Mouse (Mus musculus) lung, postnatal 10 days (tissue): ENCODE measurements around the gene Aloxe3.

Experiments used
- DNase-seq: peaks from one replicate; pipeline ENCODE4 v3.0.0; 2021

The Aloxe3 gene

DNA sequence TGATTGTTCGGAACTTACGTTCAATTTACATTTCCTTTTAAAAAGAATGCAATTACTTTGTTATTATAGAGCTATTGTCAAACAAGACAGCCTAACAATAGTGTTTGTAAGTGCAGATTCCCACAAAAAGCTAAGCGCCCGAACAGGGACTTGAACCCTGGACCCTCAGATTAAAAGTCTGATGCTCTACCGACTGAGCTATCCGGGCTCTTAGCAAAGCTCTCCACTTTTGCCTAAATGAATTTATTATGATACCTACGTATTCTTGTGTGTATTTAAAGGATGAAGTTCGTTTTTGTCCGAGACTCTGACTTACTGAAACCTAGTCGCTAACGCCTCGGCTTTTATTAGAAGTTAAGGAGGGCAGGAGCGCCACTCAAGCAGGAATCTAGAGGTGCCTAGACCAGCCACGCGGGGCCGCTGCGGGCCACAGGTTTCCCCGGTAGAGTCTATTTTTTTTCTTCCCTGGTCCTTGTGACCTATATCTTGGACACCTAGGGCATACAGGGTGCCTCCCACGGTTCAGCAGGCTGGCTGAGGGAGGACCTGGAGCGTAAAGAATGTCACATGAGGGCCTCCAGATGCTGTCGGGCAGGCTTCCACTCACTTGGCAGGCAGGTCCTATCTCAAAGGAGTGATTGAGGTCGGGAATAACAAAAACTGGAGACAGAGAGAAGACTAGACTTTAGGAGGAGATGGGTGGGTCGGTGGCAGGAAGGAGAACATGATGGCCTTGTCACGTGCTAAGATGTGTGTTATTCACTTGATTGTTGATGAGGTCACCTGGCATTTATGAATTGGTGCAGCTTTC is 450 bp upstream of the Aloxe3 start:
- DNase-seq, result peak; percentile 87

DNA sequence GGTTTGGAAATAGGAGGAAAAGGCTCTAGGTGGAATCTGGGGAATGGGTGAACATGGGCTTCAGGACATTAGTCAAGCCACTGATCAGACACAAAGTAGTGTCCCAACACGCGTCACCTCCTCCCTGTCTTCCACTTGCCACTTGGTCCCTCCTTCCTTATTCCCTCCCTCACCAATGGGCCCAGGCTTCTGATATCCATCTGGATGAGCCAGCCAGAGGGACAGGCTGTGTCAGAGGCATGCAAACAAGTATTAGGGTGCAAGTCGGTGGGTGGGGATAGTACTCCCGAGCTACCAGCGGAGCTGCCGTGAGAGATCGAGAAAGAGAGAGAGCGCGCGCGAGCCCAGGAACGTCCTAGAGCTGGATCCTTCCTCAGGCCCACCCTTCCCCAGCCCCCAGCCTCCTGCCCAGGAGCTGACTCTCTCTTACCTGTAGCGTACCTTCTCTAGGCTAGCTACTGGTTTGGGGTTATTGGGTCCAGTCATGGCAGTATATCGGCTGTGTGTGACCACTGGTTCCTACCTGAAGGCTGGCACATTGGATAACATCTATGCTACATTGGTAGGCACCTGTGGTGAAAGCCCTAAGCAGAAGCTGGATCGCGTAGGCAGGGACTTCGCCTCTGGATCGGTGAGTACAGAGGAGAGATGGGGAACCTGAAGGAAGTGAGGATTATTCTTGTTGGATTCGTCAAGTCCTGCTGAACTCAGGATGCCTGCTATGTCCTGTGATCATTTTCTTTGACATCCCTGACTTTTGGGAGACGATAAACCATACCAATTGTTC is 416 bp downstream of the Aloxe3 start:
- peak; percentile 25 for DNase-seq

GRCm38 (mm10) chr11:69126706-69127095 is 1.0 kb downstream of the Aloxe3 start:
- no peak for DNase-seq

- DNase-seq, result no peak
Observed at GRCm38 (mm10) chr11:69128426-69129122, 2.9 kb downstream of the Aloxe3 start.

- DNase-seq, result no peak
Observed at GRCm38 (mm10) chr11:69133566-69133922, 7.8 kb downstream of the Aloxe3 start.

DNA sequence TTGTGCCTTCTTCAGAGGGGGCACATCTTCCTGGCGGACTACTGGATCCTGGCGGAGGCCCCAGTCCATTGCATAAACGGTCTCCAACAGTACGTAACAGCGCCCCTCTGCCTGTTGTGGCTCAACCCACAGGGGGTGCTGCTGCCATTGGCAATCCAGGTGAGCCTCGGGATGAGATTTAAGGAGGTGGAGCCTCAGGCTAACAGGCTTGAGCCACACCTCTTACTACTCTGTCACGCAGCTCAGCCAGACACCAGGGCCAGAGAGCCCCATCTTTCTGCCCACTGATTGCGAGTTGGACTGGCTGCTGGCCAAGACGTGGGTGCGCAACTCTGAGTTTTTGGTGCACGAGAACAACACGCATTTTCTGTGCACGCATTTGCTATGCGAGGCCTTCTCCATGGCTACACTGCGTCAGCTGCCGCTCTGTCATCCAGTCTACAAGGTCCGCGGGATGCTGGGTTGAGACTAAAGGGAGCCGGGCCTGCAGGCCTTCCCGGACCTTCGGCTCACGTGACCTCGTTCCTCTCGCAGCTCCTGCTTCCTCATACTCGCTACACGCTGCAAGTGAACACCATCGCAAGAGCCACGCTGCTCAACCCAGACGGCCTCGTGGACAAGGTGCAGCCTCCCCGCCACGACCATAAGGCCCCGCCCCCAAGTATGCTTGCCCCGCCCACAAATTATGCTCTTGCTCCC is 8.4 kb downstream of the Aloxe3 start:
- peak; percentile 79 for DNase-seq

GRCm38 (mm10) chr11:69134622-69134968 is 8.9 kb downstream of the Aloxe3 start:
- DNase-seq, result no peak

DNA sequence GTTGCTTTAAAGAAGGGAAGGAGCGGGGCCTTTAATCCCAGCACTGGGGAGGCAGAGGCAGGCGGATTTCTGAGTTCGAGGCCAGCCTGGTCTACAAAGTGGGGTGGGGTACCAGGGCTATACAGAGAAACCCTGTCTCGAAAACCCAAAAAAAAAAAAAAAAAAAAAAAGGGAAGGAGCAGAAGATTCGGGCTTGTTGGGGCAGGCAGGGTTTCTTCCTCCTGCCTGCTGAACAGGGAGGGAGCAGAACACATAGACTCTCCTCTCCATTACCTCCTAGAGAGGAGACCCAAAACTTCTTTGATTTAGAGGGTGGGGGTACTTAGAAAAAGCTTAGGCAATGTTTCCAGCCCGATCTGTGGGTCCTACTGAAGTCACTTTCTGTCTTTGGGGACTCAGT is 9.7 kb downstream of the Aloxe3 start:
- DNase-seq, result no peak

- DNase-seq, result no peak
Observed at GRCm38 (mm10) chr11:69147546-69147945, 21.9 kb downstream of the Aloxe3 start.

DNA sequence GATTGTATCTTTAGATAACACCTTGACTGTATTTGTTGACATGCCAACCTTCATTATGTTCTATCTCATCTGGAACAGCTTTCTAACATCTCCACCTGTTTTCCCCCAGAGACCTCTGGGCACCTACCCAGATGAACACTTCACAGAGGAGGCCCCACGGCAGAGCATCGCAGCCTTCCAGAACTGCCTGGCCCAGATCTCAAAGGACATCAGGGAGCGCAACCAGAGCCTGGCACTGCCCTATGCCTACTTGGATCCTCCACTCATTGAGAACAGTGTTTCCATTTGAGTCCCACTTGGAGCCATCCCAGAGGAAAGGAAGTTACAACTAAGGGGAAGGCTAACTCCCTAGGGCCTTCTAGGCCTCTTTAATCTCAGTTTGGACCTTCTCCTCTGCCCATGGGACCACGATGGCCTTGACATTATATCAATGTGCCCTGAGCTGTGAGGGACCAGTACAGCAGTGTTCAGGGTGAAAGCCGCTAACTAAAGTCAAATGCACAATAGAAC is 22.8 kb downstream of the Aloxe3 start:
- DNase-seq, result no peak

- no peak for DNase-seq
Observed at GRCm38 (mm10) chr11:69149728-69150127, 24.0 kb downstream of the Aloxe3 start.

DNA sequence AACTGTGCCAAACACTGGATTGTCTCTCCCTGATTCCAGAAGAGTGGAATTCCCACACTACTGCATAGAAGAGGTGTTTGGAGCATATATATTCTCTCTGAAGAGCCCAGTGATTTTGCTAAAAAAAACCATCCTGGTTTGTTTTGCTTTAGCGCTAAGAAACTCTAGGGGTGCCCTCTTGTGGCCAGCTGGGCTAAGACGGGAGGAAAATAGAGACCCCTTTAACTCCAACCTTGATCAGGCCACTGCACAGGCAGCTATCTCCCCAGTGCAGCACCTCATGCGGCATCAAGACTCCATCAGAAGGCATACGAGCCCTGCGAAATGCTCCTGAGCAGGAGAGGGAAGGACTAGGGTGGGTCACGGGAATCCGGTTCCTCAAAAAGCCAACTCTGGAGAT is 24.7 kb downstream of the Aloxe3 start:
- DNase-seq, result peak; percentile 88

DNA sequence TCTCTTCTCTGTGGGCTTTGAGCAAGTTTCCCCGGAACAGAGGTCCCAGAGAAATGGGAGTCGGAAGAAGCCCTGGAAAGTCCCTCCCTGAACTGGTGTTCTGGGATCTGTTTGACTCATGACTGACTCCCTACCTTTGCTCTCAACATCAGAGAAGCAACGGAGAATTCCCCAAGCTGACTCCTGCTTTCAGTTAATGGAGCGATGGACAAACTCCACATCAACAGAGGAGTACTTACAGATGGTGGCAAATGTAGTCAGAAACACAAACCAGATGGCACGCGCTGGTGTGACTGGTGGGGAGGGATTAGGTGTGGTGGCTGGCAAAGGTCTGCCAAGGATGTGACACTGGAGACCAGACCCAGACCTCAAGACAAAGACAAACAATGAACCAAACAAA is 25.3 kb downstream of the Aloxe3 start:
- no peak for DNase-seq

DNA sequence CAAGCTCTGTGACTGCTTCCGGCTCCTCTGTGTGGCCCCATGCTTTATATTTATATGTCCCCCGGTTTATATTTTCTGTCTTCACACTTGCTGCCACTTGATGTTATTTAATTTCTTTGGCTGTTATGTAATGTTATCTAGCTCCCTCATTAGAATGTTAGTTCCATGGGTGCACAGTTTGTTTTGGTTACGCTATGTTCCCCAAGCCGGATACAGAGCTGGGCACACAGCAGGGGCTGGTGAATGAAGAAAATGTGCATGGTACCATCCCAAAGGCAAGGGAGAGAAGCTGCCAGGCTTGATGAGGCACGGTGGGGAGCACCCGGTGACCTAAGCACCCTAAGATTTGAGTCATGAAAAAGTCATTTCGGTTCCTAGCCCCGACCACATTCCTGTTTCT is 28.1 kb downstream of the Aloxe3 start:
- no peak for DNase-seq

- no peak for DNase-seq
Observed at GRCm38 (mm10) chr11:69155351-69155750, 29.7 kb downstream of the Aloxe3 start.

DNA sequence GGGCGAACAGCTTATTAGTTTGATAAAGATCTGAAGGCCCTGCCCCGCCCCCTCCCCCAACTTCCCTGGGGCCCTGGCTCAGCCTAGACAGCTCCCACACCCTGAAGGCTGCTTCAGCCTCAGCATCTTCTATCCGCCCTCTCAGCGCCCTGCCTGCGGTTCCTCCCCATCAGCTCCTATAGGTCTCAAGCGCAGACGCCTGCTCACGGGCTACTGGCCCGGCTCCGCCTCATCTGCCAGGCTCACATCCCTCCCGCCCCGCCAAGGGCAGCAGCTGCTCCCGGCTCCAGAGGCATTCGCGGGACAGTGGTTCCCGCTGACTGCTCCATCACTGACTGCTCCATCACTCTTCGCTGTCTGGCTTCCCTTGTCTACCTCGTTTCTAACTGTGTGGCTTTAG is 31.1 kb downstream of the Aloxe3 start, which contains the start of gene Alox12b:
Gene Alox12b, plus strand, starts transcription at position 190 of the 400 bp plus-strand sequence.
- DNase-seq, result no peak

DNA sequence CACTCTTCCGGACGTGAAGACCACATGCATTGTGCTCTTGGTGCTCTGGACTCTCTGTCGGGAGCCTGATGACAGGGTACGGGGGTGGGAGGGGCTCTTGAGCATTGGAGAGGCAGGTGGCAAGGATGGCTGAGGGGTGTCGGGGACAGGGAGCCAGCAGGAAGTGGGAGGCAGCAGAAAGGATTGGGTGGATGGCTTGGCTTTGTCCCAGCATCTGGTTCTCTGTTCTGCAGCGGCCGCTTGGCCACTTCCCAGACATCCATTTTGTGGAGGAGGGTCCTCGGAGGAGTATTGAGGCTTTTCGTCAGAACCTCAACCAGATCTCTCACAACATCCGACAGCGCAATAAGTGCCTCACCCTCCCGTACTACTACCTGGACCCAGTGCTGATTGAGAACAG is 43.6 kb downstream of the Aloxe3 start:
- no peak for DNase-seq

DNA sequence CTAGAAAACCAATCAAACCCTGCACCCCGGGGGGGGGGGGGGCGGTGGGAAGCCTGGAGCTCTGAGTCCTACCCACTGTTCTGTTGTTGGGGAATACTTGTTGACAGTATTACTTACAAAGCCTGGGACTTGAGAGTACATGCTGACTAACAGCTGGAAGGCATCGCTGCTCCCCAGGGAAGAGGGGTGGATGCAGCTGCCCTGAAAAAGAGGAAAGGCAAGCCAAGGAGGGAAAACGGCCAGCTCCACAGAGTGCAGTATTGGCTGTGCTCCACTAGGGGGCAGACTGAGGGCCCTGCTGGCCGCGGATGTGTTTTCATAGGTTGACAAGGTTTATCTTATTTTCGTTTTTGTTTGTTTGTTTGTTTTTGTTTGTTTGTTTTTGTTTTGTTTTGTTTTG is 45.9 kb downstream of the Aloxe3 start:
- DNase-seq, result peak; percentile 83

DNA sequence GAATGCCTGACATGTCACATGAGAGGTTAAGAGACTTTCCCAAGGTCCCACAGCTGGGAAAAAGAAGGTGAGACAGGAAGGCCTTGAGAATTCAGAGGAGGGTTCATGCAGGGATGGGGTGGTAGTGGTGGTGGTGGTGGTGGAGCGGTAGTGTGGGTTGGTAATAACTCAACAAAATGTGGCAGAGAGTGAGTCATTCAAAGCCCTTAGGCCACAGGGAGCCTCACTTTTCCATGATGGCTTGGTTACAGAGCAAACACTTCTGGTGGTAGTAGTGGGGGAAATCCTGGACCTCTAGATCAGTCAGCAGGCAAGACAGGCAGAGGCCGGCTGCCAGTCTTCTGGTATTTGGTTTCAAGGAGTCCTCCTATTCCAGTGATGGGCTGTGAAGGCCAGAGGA is 46.9 kb downstream of the Aloxe3 start:
- no peak for DNase-seq

DNA sequence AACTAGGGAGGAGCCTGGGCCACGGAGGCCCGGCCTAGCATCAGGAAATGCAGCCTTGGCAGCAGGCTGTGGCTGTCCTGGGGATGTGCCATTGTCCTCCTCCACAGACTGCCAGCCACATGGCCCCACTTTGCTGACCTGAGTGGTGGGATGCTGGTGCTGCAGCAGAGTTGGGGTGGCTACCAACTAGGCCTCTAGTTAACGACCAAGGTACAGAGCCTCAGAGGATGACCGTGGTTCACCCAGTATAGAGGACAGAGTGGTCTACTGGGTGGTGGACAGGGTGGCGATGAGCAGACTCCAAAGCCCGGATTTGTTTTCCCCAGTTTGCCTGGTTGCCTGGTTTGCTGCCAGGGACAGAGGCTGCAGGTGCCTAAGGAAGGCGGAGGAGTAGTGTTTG is 49.0 kb downstream of the Aloxe3 start:
- no peak for DNase-seq

- DNase-seq, result no peak
Observed at GRCm38 (mm10) chr11:69178525-69178924, 52.8 kb downstream of the Aloxe3 start.

DNA sequence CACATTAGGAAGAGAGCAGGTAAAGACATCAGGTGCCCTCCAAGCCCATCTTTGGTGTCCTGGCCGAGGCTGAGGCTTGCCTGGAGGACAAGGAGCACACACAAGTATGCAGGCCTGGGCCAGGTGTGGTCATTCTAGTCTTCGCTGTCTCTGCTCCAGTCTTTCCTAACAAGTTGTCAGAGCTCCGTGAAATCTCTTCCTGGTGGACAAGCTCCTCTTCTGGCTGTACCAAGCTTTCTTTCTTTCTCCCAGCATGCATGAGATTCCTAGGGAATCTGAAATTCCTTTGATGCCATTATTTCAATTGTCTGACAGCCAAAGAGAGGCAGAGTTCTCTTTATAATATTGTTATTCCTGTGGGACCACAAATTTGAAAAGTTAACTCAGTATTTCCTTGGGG is 53.8 kb downstream of the Aloxe3 start:
- no peak for DNase-seq

GRCm38 (mm10) chr11:69180120-69180519 is 54.4 kb downstream of the Aloxe3 start:
- no peak for DNase-seq
